Mouse (Mus musculus) liver, adult 2 months (tissue): ENCODE data around the gene Tmem98. TPM values are rescaled to one million over a fixed set of nuclear protein-coding genes. Genes with fewer than 3 reads are reported as not detected.

Experiments
- DNase-seq: peaks from one replicate; pipeline ENCODE4 v3.0.0-alpha.2; 2011; ENCODE audit warnings: low read depth, low spot score; ENCODE audit errors: extremely low read depth
- H3K27ac ChIP-seq: fragments of 200-500 bp; replicated peaks from 2 replicates; pipeline ENCODE4 v1.5.1; 2012; ENCODE audit warnings: low read depth, mild to moderate bottlenecking, control low read depth, inconsistent platforms, low read length; ENCODE audit not compliant: insufficient read depth
- H3K27me3 ChIP-seq: fragments of 200-500 bp; 2 replicates; pipeline ENCODE4 v1.6.1; 2012; ENCODE audit warnings: mild to moderate bottlenecking, moderate library complexity, low read length, inconsistent platforms; ENCODE audit not compliant: control insufficient read depth, insufficient read depth
- H3K36me3 ChIP-seq: fragments of 200-500 bp; 2 replicates; pipeline ENCODE4 v1.6.1; 2012; ENCODE audit warnings: low read length, inconsistent platforms; ENCODE audit not compliant: control insufficient read depth, insufficient read depth
- H3K4me1 ChIP-seq: fragments of 200-500 bp; 2 replicates; pipeline ENCODE4 v1.6.1; 2011; ENCODE audit warnings: low read length; ENCODE audit not compliant: control insufficient read depth, insufficient read depth
- H3K4me3 ChIP-seq: fragments of 200-500 bp; 2 replicates; pipeline ENCODE4 v1.5.1; 2011; ENCODE audit warnings: low read depth, mild to moderate bottlenecking, control low read depth, low read length, moderate library complexity; ENCODE audit not compliant: insufficient read depth
- H3K79me2 ChIP-seq: fragments of 200-500 bp; 2 replicates; pipeline ENCODE4 v1.6.1; 2012; ENCODE audit warnings: inconsistent platforms, mild to moderate bottlenecking, low read length, moderate library complexity; ENCODE audit not compliant: control insufficient read depth, insufficient read depth
- H3K9ac ChIP-seq: fragments of 200-500 bp; 2 replicates; pipeline ENCODE4 v1.6.1; 2012; ENCODE audit warnings: low read depth, mild to moderate bottlenecking, control low read depth, inconsistent platforms, low read length
- CTCF ChIP-seq: fragments of 200-500 bp; IDR thresholded peaks from 2 replicates; pipeline ENCODE4 v1.5.1; 2011; ENCODE audit warnings: low read depth, low read length, control low read depth
- POLR2A ChIP-seq: fragments of 200-500 bp; IDR thresholded peaks from 2 replicates; pipeline ENCODE4 v1.6.1; 2011; ENCODE audit warnings: low read length, control low read depth; ENCODE audit not compliant: insufficient read depth; ENCODE audit errors: extremely low read depth
- WGBS: fragments of 180-500 bp; shearing (Covaris S2); methylation state at CpG from one replicate; pipeline ENCODE4 v1.1.7; 2018; 5-methylcytosine and 5-hydroxymethylcytosine counted together
- polyA plus RNA-seq: library from polyadenylated mRNA; depleted of rRNA; stranded (reverse); fragments of >200 nt; gene quantifications from 2 replicates; pipeline ENCODE4 v1.2.3, GENCODE M21; 2012
- total RNA-seq: library from RNA; depleted of rRNA; stranded (reverse); fragments of >200 nt; gene quantifications from 2 replicates; pipeline ENCODE4 v1.2.3, GENCODE M21; 2014

The Tmem98 gene
- total and polyA plus RNA-seq, 2 experiments, result 17.9 to 18.3 TPM

DNA sequence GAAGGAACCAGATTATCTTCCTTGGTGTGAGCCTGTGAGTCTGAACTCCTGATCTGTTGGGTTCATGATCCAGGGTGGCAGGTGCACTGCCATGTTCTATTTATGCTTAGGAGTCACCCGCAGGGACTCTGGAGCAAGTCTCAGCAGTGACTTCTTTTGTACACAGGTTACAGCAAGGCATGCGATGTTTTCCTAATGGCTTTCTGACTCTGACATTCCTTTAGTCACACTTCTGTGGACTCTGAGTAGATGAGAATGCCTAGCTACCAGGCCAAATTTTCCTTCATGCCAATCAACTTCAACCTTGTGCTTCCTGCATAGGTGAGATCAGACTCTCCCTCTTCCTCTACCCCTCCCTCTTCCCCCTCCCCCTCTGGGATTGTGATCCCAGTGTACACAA lies 25.4 kb downstream of the Tmem98 start:
- H3K9ac ChIP-seq, result no peak overlapping the region
- H3K27ac ChIP-seq, result no peak overlapping the region
- no peaks in the 10 kb centered on the region for H3K36me3 ChIP-seq
- DNase-seq, result no peak
- no peaks in the 10 kb centered on the region for H3K4me1 ChIP-seq
- H3K4me3 ChIP-seq, result no peak overlapping the region
- no peaks in the 10 kb centered on the region for H3K27me3 ChIP-seq
- TF ChIP-seq CTCF, result no peak
- no peak for TF ChIP-seq POLR2A
- WGBS, result 82% methylated on average over 2 of the region's 2 CpGs
- no peaks in the 10 kb centered on the region for H3K79me2 ChIP-seq

DNA sequence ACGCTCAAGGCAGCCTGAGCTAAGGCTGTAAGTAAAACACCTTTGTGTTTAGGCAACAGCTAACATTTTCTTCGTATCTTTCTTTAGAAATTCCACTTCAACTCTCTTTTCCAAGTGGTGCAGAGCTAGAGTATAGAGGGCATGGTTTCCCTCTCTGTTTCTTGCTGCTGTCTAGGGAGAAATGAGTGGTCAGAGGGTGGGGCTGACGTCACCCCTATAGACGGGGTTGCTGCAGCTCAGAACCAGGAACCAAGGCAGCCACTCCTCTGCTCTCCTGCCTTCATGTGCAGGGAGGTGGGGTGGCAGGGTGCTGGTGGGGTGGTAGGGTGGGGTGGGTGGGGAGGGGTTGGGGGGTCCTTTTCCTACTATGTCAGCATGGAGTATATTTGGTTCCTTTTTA lies 25.9 kb downstream of the Tmem98 start:
- no peak overlapping the region for H3K27ac ChIP-seq
- no peaks in the 10 kb centered on the region for H3K36me3 ChIP-seq
- no peak for TF ChIP-seq POLR2A
- no peak for TF ChIP-seq CTCF
- no peaks in the 10 kb centered on the region for H3K27me3 ChIP-seq
- H3K79me2 ChIP-seq, result no peaks in the 10 kb centered on the region
- H3K4me3 ChIP-seq, result no peak overlapping the region
- H3K9ac ChIP-seq, result no peak overlapping the region
- H3K4me1 ChIP-seq, result no peaks in the 10 kb centered on the region
- no peak for DNase-seq
- WGBS, result 80% methylated on average over 4 of the region's 4 CpGs

DNA sequence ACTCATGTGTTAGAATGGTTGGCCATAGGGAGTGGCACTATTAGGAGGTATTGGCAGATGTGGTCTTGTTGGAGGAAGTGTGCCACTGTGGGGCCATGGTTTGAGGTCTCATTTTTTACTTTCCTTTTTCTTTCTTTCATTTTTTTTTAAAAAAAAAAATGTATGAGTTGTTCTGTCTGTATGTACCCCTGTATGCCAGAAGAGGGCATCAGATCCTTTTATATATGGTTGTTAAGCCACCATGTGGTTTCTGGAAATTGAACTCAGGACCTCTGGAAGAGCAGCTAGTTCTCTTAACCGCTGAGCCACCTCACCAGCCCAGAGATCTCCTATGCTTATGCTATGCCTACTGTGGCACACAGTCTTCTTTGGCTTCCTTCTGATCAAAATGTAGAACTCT lies 28.7 kb downstream of the Tmem98 start:
- Histone ChIP-seq H3K27me3 (no peaks in the 10 kb centered on the region), H3K36me3 (no peaks in the 10 kb centered on the region), H3K9ac (no peak overlapping the region), H3K27ac (no peak overlapping the region), H3K4me3 (no peak overlapping the region), H3K79me2 (no peaks in the 10 kb centered on the region), H3K4me1 (no peaks in the 10 kb centered on the region)
- TF ChIP-seq CTCF (no peak), POLR2A (no peak)
- no peak for DNase-seq
- 74% methylated on average over 1 of the region's 1 CpGs for WGBS

DNA sequence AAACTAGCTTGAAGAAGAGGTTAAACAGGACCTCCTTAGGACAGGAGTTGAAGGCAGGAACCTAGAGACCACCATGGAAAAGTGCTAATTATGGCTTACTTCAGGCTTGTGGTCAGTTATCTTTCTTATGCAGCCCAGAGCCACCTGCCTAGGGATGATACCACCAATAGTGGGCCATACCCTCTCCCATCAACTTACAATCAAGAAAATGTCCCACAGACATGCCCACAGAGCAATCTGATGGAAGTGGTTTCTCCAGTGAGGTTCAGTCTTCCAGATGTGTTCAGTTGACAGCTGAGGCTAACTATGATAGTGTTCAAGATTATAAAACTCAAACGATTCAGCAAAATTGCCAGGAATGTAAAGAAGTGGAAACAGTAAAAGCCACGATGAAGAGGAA lies 33.5 kb downstream of the Tmem98 start:
- no peak overlapping the region for H3K9ac ChIP-seq
- no peak overlapping the region for H3K4me3 ChIP-seq
- no peaks in the 10 kb centered on the region for H3K36me3 ChIP-seq
- no peak overlapping the region for H3K27ac ChIP-seq
- no peaks in the 10 kb centered on the region for H3K4me1 ChIP-seq
- H3K27me3 ChIP-seq, result no peaks in the 10 kb centered on the region
- 68% methylated on average over 2 of the region's 2 CpGs for WGBS
- no peaks in the 10 kb centered on the region for H3K79me2 ChIP-seq
- no peak for TF ChIP-seq CTCF
- TF ChIP-seq POLR2A, result no peak
- no peak for DNase-seq

DNA sequence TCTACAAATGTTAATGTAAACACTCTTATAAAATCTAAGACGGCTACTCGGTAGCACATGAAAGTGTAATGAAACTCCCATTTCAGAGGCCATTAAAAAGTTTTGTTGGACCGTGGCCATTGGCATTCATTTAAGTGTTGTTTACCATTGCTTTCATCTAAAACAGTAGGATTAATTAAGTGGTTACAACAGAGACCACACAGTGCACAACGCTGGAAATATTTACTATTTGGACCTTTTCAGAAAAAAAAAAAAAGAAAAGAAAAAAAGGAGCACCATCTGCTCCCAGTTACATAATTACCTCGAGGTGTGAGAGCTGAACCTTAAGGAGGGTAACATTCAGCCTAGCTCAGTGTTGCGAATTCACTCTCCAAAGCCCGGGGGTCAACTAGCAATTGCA lies 35.5 kb downstream of the Tmem98 start:
- no peaks in the 10 kb centered on the region for H3K27me3 ChIP-seq
- H3K27ac ChIP-seq, result no peak overlapping the region
- DNase-seq, result no peak
- no peaks in the 10 kb centered on the region for H3K4me1 ChIP-seq
- no peak overlapping the region for H3K4me3 ChIP-seq
- 73% methylated on average over 7 of the region's 7 CpGs for WGBS
- no peaks in the 10 kb centered on the region for H3K36me3 ChIP-seq
- no peak overlapping the region for H3K9ac ChIP-seq
- TF ChIP-seq CTCF (no peak), POLR2A (no peak)
- H3K79me2 ChIP-seq, result no peaks in the 10 kb centered on the region

DNA sequence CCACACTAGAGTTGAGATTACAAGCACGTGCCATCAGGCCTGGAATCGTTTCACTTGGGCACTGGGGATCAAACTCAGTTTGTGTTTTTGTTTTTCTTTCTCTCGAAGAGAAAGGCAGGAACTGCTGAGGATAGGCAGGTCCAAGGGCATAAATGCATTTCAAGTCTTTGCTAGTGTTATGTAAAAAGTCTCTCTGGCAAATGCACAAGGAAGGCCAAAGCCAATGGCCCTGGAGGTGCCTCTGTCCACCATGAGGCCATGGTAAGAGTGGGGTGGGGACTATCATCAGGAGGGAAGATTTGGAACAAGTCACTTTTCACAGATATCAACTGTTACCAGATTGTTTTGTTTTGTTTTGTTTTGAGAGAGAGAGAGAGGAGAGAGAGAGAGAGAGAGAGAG lies 36.1 kb downstream of the Tmem98 start:
- Histone ChIP-seq H3K9ac (no peak overlapping the region), H3K27ac (no peak overlapping the region), H3K79me2 (no peaks in the 10 kb centered on the region), H3K4me3 (no peak overlapping the region), H3K27me3 (no peaks in the 10 kb centered on the region), H3K36me3 (no peaks in the 10 kb centered on the region), H3K4me1 (no peaks in the 10 kb centered on the region)
- WGBS, result 64% methylated on average over 3 of the region's 3 CpGs
- TF ChIP-seq POLR2A (no peak), CTCF (no peak)
- no peak for DNase-seq
